Mouse (Mus musculus) mouse embryonic stem cell (cell line): ENCODE measurements around the gene Slc13a5.

ENCODE experiments used
- in situ Hi-C, 2 experiments: fragments of 300-500 bp; cut with MboI; formaldehyde crosslinking; loops; 1 replicate in 1 of 2; 3 replicates in 1 of 2; pipeline ENCODE4 v1.14.3; 2019 to 2020; ENCODE audit warnings: low sequenced_read_pairs in 2 of 2, low pct_unique_long_range_greater_than_20kb in 1 of 2, mixed read lengths in 1 of 2; ENCODE audit not compliant: unreplicated experiment in 1 of 2

The Slc13a5 gene

GRCm38 (mm10) chr11:72214591-72215409, 52.2 kb downstream of the Slc13a5 start:
- in situ Hi-C loops = loop anchor here (5.0 to 10.0 kb wide), 3 partner anchors 103 to 210 kb away; no protein-coding TSS in a partner anchor

GRCm38 (mm10) chr11:72207834-72208377, 59.1 kb downstream of the Slc13a5 start:
- in situ Hi-C loops = no loop called here

- in situ Hi-C loops = no loop called here
These were observed 59.7 kb downstream of the Slc13a5 start, which contains the start of the genes 4933427D14Rik and Txndc17 for GRCm38 (mm10) chr11:72207204-72207833. Gene 4933427D14Rik (minus strand): TSS chr11:72207459. Gene Txndc17 (plus strand): TSS chr11:72207547.

- in situ Hi-C loops = no loop called here
These were observed 60.5 kb downstream of the Slc13a5 start, which contains the start of gene Gm43951 for GRCm38 (mm10) chr11:72206341-72207203. Gene Gm43951 (minus strand): TSS chr11:72206840.

GRCm38 (mm10) chr11:72205256-72205655, 61.8 kb downstream of the Slc13a5 start:
- in situ Hi-C loops = no loop called here

- in situ Hi-C loops = no loop called here
These were observed 63.6 kb downstream of the Slc13a5 start for GRCm38 (mm10) chr11:72203440-72203839.

- in situ Hi-C loops = no loop called here
These were observed 70.5 kb downstream of the Slc13a5 start for GRCm38 (mm10) chr11:72196506-72196905.

- in situ Hi-C loops = no loop called here
These were observed 72.8 kb downstream of the Slc13a5 start for GRCm38 (mm10) chr11:72194259-72194658.
